Mouse (Mus musculus) hindbrain, embryonic 13.5 days (tissue): ENCODE measurements around the gene Vmn1r61. TPM values are rescaled to one million over a fixed set of nuclear protein-coding genes. Genes with fewer than 3 reads are reported as not detected.

ENCODE experiments used
- ATAC-seq: fragments of 200-750 bp; cut with Nextera tagmentation; 2 replicates; pipeline ENCODE4 v1.8.0; 2017; ENCODE audit warnings: moderate TSS enrichment; ENCODE audit not compliant: low FRiP score
- H3K27ac ChIP-seq: fragments of 300-500 bp; sonication (generic); 2 replicates; pipeline ENCODE4 v1.5.1; 2015; ENCODE audit warnings: inconsistent platforms, mild to moderate bottlenecking, moderate library complexity
- H3K27me3 ChIP-seq: fragments of 300-500 bp; sonication (generic); 2 replicates; pipeline ENCODE4 v1.6.1; 2015; ENCODE audit warnings: mild to moderate bottlenecking, inconsistent platforms
- H3K36me3 ChIP-seq: fragments of 300-500 bp; sonication (generic); 2 replicates; pipeline ENCODE4 v1.6.1; 2015; ENCODE audit warnings: mild to moderate bottlenecking, inconsistent platforms
- H3K4me1 ChIP-seq: fragments of 300-500 bp; sonication (generic); replicated peaks from 2 replicates; pipeline ENCODE4 v1.6.1; 2015; ENCODE audit warnings: inconsistent platforms
- H3K4me2 ChIP-seq: fragments of 300-500 bp; sonication (generic); 2 replicates; pipeline ENCODE4 v1.6.1; 2015; ENCODE audit warnings: inconsistent platforms, mild to moderate bottlenecking, moderate library complexity
- H3K4me3 ChIP-seq: fragments of 300-500 bp; sonication (generic); 2 replicates; pipeline ENCODE4 v1.5.1; 2015; ENCODE audit warnings: mild to moderate bottlenecking, inconsistent platforms
- H3K9ac ChIP-seq: fragments of 300-500 bp; sonication (generic); 2 replicates; pipeline ENCODE4 v1.6.1; 2015; ENCODE audit warnings: mild to moderate bottlenecking, inconsistent platforms
- H3K9me3 ChIP-seq: fragments of 300-500 bp; sonication (generic); 2 replicates; pipeline ENCODE4 v1.6.1; 2016; ENCODE audit warnings: inconsistent platforms
- polyA plus RNA-seq: library from polyadenylated mRNA; unstranded; fragments of >200 nt; fragmentation: Nextera tagmentation; extraction: Ambion mirVana; gene quantifications from 2 replicates; pipeline ENCODE4 v1.2.1, GENCODE M21; 2015

Gene Vmn1r61
- polyA plus RNA-seq, result not detected in 2 replicates

DNA sequence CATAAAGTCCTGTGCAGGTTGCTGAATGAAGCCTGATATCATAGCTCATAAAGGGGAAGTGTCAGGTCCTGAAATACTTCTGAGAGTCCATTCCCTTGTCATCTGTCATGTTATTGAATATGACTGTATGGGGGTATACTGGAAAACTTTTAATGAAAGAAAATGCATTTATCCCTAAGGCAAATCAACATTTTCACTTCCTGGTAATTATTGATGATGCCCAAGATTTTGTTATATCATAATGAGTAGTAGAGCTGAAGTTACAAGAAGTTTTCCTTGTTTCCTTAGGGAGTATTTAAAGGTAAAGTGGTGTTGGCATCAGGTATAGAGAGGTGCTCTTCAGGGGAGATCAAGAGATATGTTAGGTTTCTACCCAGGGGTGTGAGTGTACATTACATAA, at the start of gene Vmn1r61:
Gene Vmn1r61, minus strand, starts transcription at position 101 of the 400 bp plus-strand sequence.
- H3K27ac ChIP-seq, result no peak within 1 kb of the TSS
- H3K9ac ChIP-seq, result no peak within 1 kb of the TSS
- H3K9me3 ChIP-seq, result peaks cover 22% of the 10 kb centered on the region
- no peak within 1 kb of the TSS for H3K4me3 ChIP-seq
- no peaks in the 10 kb centered on the region for H3K4me1 ChIP-seq
- no peak within 1 kb of the TSS for H3K4me2 ChIP-seq
- no peaks in the 10 kb centered on the region for H3K27me3 ChIP-seq
- ATAC-seq, result no peak
- no peaks in the 10 kb centered on the region for H3K36me3 ChIP-seq

Other genes with a start within 250 kb of the Vmn1r61 start
- gene Vmn1r58, start 199.9 kb downstream of the Vmn1r61 start, polyA plus RNA-seq, result not detected in 2 replicates
- gene Vmn1r59, start 156.5 kb downstream of the Vmn1r61 start, polyA plus RNA-seq, result not detected in 2 replicates
- not detected in 2 replicates for gene Vmn2r28, start 119.3 kb downstream of the Vmn1r61 start, polyA plus RNA-seq
- not detected in 2 replicates for gene Vmn1r60, start 66.0 kb downstream of the Vmn1r61 start, polyA plus RNA-seq
- not detected in 2 replicates for gene Vmn1r62, start 60.3 kb upstream of the Vmn1r61 start, polyA plus RNA-seq
- not detected in 2 replicates for gene Vmn1r63, start 192.2 kb upstream of the Vmn1r61 start, polyA plus RNA-seq